Mouse (Mus musculus): ENCODE data around the gene Rfx6. TPM values are rescaled to one million over a fixed set of nuclear protein-coding genes. Genes with fewer than 3 reads are reported as not detected.

Rfx6 gene
- polyA plus RNA-seq, 1 experiment = not detected

- TF ChIP-seq MYOD1 (IDR thresholded peaks at IDR 0.05; ENCODE audit: control insufficient read depth in 1 of 3, insufficient read length in 2 of 3, low read depth in 2 of 3) (no peak), USF1 (IDR thresholded peaks at IDR 0.05; ENCODE audit: low read depth) (no peak), MAX (IDR thresholded peaks at IDR 0.05; ENCODE audit: low read depth) (no peak)
- H3K27me3 ChIP-seq (ENCODE audit: control insufficient read depth, insufficient read depth, insufficient read length) = no peaks in the 10 kb centered on the region
- no peak overlapping the region for H3ac ChIP-seq (ENCODE audit: control insufficient read depth, insufficient read length)
Observed at GRCm38 (mm10) chr10:51779648-51780047, 102.1 kb downstream of the Rfx6 start.

More at GRCm38 (mm10) chr10:51779648-51780047, 102.1 kb downstream of the Rfx6 start:
- Histone ChIP-seq H3K79me2 (ENCODE audit: control insufficient read depth, insufficient read depth) (no peaks in the 10 kb centered on the region), H3K4me2 (ENCODE audit: low read depth) (no peak overlapping the region), H3K36me3 (ENCODE audit: control insufficient read depth, insufficient read depth) (no peaks in the 10 kb centered on the region), H3K4me3 (no peak overlapping the region)

Other genes starting within 250 kb of the Rfx6 start
- gene Gm49339, start 197.1 kb upstream of the Rfx6 start, polyA plus RNA-seq (2012; fragmentation: generic; extraction: Trizol) = not detected
- gene Lilr4b, start 197.1 kb upstream of the Rfx6 start, polyA plus RNA-seq (2012; fragmentation: generic; extraction: Trizol) = not detected
- gene Lilrb4a, start 186.8 kb upstream of the Rfx6 start, polyA plus RNA-seq (2012; fragmentation: generic; extraction: Trizol) = not detected
- gene Fam162b, start 87.2 kb upstream of the Rfx6 start, polyA plus RNA-seq (2012; fragmentation: generic; extraction: Trizol) = not detected
- gene Gprc6a, start 46.3 kb upstream of the Rfx6 start, polyA plus RNA-seq (2012; fragmentation: generic; extraction: Trizol) = not detected

Measured in myocyte (in vitro differentiated cells).